Comparison of ENCODE assay signal across 25 mouse cellular contexts in the genomic region with DNA sequence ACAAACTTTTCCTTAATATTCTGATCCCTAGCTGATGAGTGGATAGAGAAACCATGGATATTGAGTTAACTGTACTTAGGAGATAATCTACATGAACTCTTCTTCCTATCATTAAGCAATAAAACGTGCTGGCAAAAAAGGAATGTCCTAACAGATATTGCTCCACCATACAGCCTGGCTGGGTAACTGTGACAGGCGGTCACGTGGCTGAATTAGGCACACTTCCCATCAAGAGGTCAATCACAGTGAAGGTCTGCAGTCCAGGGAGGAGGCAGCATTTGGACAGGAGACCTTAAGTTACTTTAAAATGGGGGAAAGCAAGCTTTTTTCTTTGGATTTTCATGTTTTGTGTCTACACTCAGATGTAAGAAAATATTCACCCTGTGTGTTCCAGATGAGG. TPM values are rescaled to one million over a fixed set of nuclear protein-coding genes. Genes with fewer than 3 reads are reported as not detected.
A peak's percentile ranks its signal among the peaks of the same experiment; 100 is the strongest.
DNase-seq lines count a peak whose midpoint lies in the region; TF ChIP-seq lines count a peak whose summit lies in the region.
"Had no signal": no experiment of that assay in that cellular context is flagged by ENCODE, and none has a peak within 500 bp of the region (broad histone marks: within the 10 kb centered on the region; RNA-seq: fewer than 3 reads in every experiment).

No protein-coding gene starts in this region.

- H3K27ac ChIP-seq in gastrocnemius, adult 2 months: no peak overlapping the region
- H3K27ac ChIP-seq: embryonic facial prominence, embryonic 10.5 days; embryonic facial prominence, embryonic 15.5 days; forebrain, embryonic 12.5 days; layer of hippocampus, adult 2 months; limb, embryonic 13.5 days; liver, embryonic 14.5 days; midbrain, embryonic 13.5 days; neural tube, embryonic 13.5 days had no signal

- DNase-seq in gastrocnemius, adult 2 months: peak; percentile 33
- no peak for DNase-seq in gastrocnemius, postnatal 25 days
- DNase-seq in lung, postnatal 14 days: peak; percentile 15
- DNase-seq in lung, postnatal 25 days (ENCODE audit: low spot score): no peak
- DNase-seq in adrenal gland, postnatal 36 days: peak; percentile 19 to 65
- no peak for DNase-seq in spleen, postnatal 10 days (ENCODE audit: low spot score in 2 of 2)
- DNase-seq in gastrocnemius, postnatal 4 days (ENCODE audit: low spot score in 2 of 2): no peak
- DNase-seq: cerebellum, adult 8-10 months; cerebellum, postnatal 25 days; gastrocnemius, postnatal 36 days; heart, postnatal 14 days; kidney, adult 18-20 months; lung, embryonic 14.5 days; right cerebral cortex, postnatal 4 days; thymus, adult 2 months; thymus, postnatal 36 days had no signal

- TF ChIP-seq CTCF in gastrocnemius, adult 2 months (IDR thresholded peaks at IDR 0.05): no peak

- intact Hi-C loops in gastrocnemius, adult 2 months (cut with DNase I): no loop called here

- no peak overlapping the region for H3K4me3 ChIP-seq in gastrocnemius, adult 2 months
- H3K4me3 ChIP-seq: embryonic facial prominence, embryonic 10.5 days; embryonic facial prominence, embryonic 15.5 days; forebrain, embryonic 12.5 days; layer of hippocampus, adult 2 months; limb, embryonic 13.5 days; megakaryocyte, embryonic 14.5 days; midbrain, embryonic 13.5 days; neural tube, embryonic 13.5 days had no signal

RNA-seq across cellular contexts. Expression of gene Dnajc13, which starts 30.7 kb away (rescaled TPM):
- total RNA-seq in gastrocnemius, adult 2 months (2021): 10 to 100 TPM; 29.7 to 32.1 TPM
- 10 to 100 TPM; 25.8 to 26.2 TPM for total RNA-seq in gastrocnemius, postnatal 25 days (2021)
- total RNA-seq in adrenal gland, postnatal 36 days (2021): 10 to 100 TPM; 43.0 to 46.9 TPM
- total RNA-seq in gastrocnemius, postnatal 4 days (2021): 10 to 100 TPM; 44.4 to 54.8 TPM

Comparison
In these comparisons a context has a peak if more than half of its experiments do, and no peak if none do; other contexts are left out.
1. DNase-seq: peak in gastrocnemius, adult 2 months (single experiment), lung, postnatal 14 days (single experiment) and adrenal gland, postnatal 36 days (2 of 2); none in gastrocnemius, postnatal 25 days (single experiment), lung, postnatal 25 days (single experiment), spleen, postnatal 10 days (0 of 2) and gastrocnemius, postnatal 4 days (0 of 2).